Mouse (Mus musculus): ENCODE results near the gene 9530068E07Rik. TPM values are rescaled to one million over a fixed set of nuclear protein-coding genes. Genes with fewer than 3 reads are reported as not detected.
A peak's percentile ranks its signal among the peaks of the same experiment; 100 is the strongest.

The 9530068E07Rik gene
- polyA plus RNA-seq, 1 experiment from 2014 or later = 161 TPM

DNA sequence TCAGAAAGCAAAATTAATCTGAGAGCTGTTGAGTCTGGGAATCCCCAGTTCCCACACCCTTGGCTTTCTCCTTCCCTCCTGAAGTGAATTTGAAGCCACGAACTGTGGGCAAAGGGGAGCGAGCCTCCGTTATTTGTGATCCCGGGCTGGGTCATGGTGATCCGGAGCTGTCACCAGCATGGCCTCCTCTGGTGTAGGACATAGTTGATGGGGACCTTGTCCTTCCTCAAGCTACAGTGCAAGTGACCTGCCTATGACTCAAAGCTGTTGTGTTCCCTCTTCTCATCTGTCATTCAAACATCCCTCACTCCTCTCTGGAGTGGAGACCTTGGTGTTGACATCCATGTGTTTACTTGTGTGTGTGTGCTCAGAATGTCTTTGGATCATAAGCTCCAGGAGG, 39.2 kb downstream of the 9530068E07Rik start:
- Histone ChIP-seq H3K27ac (no peak overlapping the region), H3K27me3 (ENCODE audit: poor library complexity, severe bottlenecking) (peaks cover 8% of the 10 kb centered on the region), H3K9me3 (no peaks in the 10 kb centered on the region; the same call in 1 of the 2 replicates), H3K36me3 (replicated peaks) (no peaks in the 10 kb centered on the region), H3K4me3 (no peak overlapping the region), H3K4me1 (peaks cover 5% of the 10 kb centered on the region; the same call in 1 of the 2 replicates)
- WGBS = 92% methylated on average over 5 of the region's 5 CpGs
- no peak for DNase-seq (ENCODE audit: extremely low spot score, low spot score)

DNA sequence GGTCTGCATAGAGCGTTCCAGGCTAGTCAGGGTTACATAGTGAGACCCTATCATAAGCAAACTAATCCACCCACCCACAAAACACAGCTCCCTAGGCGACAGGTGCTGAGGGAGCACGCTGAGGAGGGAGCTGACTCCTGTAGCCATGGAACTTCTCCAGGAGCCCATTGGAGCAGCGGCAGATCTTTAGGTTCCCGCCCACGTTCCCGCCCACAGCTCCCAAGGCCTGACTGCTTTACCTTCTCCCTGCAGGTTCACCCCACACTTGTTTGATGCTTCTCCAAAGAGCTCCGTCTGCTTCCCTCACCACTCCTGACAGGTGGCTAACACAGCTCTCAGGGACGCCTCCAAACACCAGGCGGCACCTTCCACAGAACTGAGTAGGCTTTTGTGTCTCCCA, 40.9 kb downstream of the 9530068E07Rik start:
- H3K4me1 ChIP-seq = peaks cover 5% of the 10 kb centered on the region; the same call in 1 of the 2 replicates
- H3K27ac ChIP-seq = no peak overlapping the region
- H3K27me3 ChIP-seq (ENCODE audit: poor library complexity, severe bottlenecking) = peaks cover 8% of the 10 kb centered on the region
- H3K36me3 ChIP-seq (replicated peaks) = no peaks in the 10 kb centered on the region
- no peak overlapping the region for H3K4me3 ChIP-seq
- H3K9me3 ChIP-seq = no peaks in the 10 kb centered on the region; the same call in 1 of the 2 replicates
- 25% methylated on average over 10 of the region's 10 CpGs for WGBS
- no peak for DNase-seq (ENCODE audit: extremely low spot score, low spot score)

- 81% methylated on average over 2 of the region's 2 CpGs for WGBS
- peaks cover 8% of the 10 kb centered on the region for H3K27me3 ChIP-seq (ENCODE audit: poor library complexity, severe bottlenecking)
- no peaks in the 10 kb centered on the region for H3K9me3 ChIP-seq
- no peaks in the 10 kb centered on the region for H3K36me3 ChIP-seq (replicated peaks)
- peaks cover 5% of the 10 kb centered on the region; the same call in 1 of the 2 replicates for H3K4me1 ChIP-seq
- no peak overlapping the region for H3K27ac ChIP-seq
- DNase-seq (ENCODE audit: extremely low spot score, low spot score) = no peak
- no peak overlapping the region for H3K4me3 ChIP-seq
These were observed 44.9 kb downstream of the 9530068E07Rik start for GRCm38 (mm10) chr11:52441096-52441495.

DNA sequence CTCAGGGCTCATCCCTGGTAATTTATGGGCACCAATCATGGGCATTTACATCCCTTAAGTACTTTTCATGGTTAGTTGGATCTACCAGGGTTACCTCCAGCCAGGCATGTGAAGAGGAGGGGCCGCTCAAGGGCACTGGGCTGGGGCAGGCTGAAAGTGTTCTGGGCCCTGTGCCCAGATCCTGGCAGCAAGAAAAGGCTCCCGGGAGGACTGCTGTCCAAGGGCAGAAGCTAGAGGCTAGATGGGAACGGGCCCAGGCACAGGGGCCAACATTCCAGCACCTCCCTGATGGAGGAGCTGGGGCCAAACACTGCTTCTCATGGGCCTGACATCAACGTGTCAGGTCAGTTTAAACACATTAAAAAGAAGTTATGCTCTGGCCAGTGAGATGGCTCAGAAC, 51.0 kb downstream of the 9530068E07Rik start:
- no peaks in the 10 kb centered on the region for H3K36me3 ChIP-seq (replicated peaks)
- no peaks in the 10 kb centered on the region for H3K9me3 ChIP-seq
- H3K4me1 ChIP-seq = peaks cover 7% of the 10 kb centered on the region
- H3K27me3 ChIP-seq (ENCODE audit: poor library complexity, severe bottlenecking) = no peaks in the 10 kb centered on the region
- no peak overlapping the region for H3K4me3 ChIP-seq
- WGBS = 73% methylated on average over 4 of the region's 4 CpGs
- no peak overlapping the region for H3K27ac ChIP-seq
- no peak for DNase-seq (ENCODE audit: extremely low spot score, low spot score)

DNA sequence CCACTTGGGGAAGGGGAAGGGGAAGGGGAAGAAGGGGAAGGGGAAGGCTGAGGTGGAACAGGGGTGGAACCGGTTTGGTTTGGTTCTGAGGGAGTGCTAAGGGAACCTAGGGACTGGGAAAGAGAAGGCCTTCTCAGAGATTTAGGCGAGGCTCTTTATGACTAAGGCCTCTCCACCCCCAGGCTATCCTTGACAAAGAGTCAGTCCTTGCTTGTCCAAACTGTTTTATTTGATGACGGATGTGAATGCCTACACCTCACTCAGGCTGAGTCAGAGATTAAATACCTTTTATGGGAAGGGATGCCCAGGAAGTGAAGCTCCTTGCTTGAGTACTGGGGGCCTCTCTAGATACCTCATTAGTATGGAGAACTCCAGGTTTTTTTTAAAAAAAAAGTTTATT, 52.8 kb downstream of the 9530068E07Rik start:
- no peaks in the 10 kb centered on the region for H3K27me3 ChIP-seq (ENCODE audit: poor library complexity, severe bottlenecking)
- 54% methylated on average over 3 of the region's 3 CpGs for WGBS
- no peak for DNase-seq (ENCODE audit: extremely low spot score, low spot score)
- no peaks in the 10 kb centered on the region for H3K36me3 ChIP-seq (replicated peaks)
- peaks cover 7% of the 10 kb centered on the region for H3K4me1 ChIP-seq
- H3K4me3 ChIP-seq = no peak overlapping the region
- H3K27ac ChIP-seq = no peak overlapping the region
- H3K9me3 ChIP-seq = no peaks in the 10 kb centered on the region

DNA sequence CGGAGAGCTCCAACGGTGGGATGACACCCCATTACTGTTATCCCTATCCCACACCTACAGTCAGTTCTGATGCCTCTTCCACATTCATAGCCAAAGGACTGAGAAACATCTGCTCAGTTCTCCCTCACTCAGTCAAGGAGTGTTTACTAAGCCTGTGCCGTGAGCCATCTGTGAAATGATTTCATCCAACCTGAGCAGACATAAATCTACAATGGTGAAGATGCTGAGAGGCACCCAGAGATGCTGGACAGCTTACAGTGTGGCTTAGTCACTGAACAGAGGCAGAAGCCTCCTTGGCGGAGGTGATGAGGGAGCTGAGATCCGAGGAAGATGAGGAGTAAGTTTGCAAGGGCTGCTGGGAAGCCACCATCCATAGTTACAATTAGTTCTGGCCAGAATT, 62.1 kb downstream of the 9530068E07Rik start:
- H3K4me1 ChIP-seq = no peaks in the 10 kb centered on the region
- no peak overlapping the region for H3K27ac ChIP-seq
- 91% methylated on average over 5 of the region's 5 CpGs for WGBS
- no peaks in the 10 kb centered on the region for H3K27me3 ChIP-seq (ENCODE audit: poor library complexity, severe bottlenecking)
- H3K9me3 ChIP-seq = no peaks in the 10 kb centered on the region
- H3K4me3 ChIP-seq = no peak overlapping the region
- DNase-seq (ENCODE audit: extremely low spot score, low spot score) = peak; percentile 11
- no peaks in the 10 kb centered on the region for H3K36me3 ChIP-seq (replicated peaks)

Other genes with a start within 250 kb of the 9530068E07Rik start
- gene Olfr1371, start 182.4 kb upstream of the 9530068E07Rik start, polyA plus RNA-seq (2016; fragmentation: Nextera tagmentation; extraction: Ambion mirVana) = not detected in 2 replicates
- gene Skp1a, start 164.4 kb upstream of the 9530068E07Rik start, polyA plus RNA-seq (2016; fragmentation: Nextera tagmentation; extraction: Ambion mirVana) = 906 and 908 TPM in 2 replicates
- 8.1 and 8.8 TPM in 2 replicates for gene Tcf7, start 113.4 kb upstream of the 9530068E07Rik start, polyA plus RNA-seq (2016; fragmentation: Nextera tagmentation; extraction: Ambion mirVana)
- gene Vdac1, start 35.6 kb upstream of the 9530068E07Rik start, polyA plus RNA-seq (2016; fragmentation: Nextera tagmentation; extraction: Ambion mirVana) = 214 and 224 TPM in 2 replicates

Data from forebrain, embryonic 10.5 days (tissue).